Mouse (Mus musculus): ENCODE results near the gene Chst5. TPM values are rescaled to one million over a fixed set of nuclear protein-coding genes. Genes with fewer than 3 reads are reported as not detected.
A peak's percentile ranks its signal among the peaks of the same experiment; 100 is the strongest.

The Chst5 gene
- polyA plus RNA-seq, 1 experiment from 2014 or later: 0.97 TPM

DNA sequence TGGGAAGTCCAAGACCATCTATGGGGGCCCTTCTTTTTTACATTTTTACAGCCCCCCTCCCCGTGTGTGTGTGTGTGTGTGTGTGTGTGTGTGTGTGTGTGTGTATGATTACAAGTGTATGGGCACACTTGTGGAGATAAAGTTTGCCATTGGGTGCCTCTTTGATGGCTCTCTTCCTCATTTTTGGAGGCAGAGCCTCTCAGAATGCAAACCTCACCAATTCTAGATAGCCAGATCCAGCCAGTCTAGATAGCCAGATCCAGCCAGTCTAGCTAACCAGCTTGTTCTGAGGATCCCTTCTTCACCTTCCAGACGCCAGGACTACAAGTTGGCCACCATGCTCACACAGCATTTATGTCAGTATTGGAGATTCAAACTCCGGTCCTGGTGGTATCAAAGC, 39.0 kb downstream of the Chst5 start:
- no peaks in the 10 kb centered on the region for H3K9me3 ChIP-seq (ENCODE audit: control insufficient read depth, low read length)
- H3K4me2 ChIP-seq (replicated peaks; ENCODE audit: low read depth, low read length): no peak overlapping the region
- H3K4me1 ChIP-seq (ENCODE audit: control insufficient read depth, insufficient read depth, low read length): no peaks in the 10 kb centered on the region
- 88% methylated on average over 3 of the region's 3 CpGs for WGBS
- no peaks in the 10 kb centered on the region for H3K27me3 ChIP-seq (ENCODE audit: control insufficient read depth, insufficient read depth, low read length)
- H3K27ac ChIP-seq (ENCODE audit: low read depth, low read length): no peak overlapping the region
- H3K36me3 ChIP-seq (ENCODE audit: control insufficient read depth, insufficient read depth, low read length): no peaks in the 10 kb centered on the region; the same call in 1 of the 2 replicates
- H3K4me3 ChIP-seq (ENCODE audit: low read length): no peak overlapping the region
- H3K9ac ChIP-seq (ENCODE audit: low read depth, low read length): no peak overlapping the region
- no peak for ATAC-seq (ENCODE audit: low FRiP score, low TSS enrichment)

DNA sequence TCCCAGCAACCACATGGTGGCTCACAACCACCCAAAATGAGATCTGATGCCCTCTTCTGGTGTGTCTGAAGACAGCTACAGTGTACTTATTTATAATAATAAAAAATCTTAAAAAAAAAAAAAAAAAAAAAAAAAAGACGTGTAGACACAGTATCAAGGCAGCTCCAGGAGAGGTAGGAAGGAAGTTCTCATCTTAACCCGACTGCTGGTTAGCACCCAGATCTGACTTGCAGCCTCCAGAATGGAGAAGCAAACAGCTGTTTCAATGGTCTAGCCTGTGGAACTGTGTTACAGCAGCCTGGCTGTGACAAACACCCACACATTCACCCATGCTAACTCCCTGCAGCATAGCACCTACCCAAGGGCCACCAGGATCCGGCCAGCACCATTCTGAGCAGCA, 39.9 kb downstream of the Chst5 start:
- Histone ChIP-seq H3K9ac (ENCODE audit: low read depth, low read length) (no peak overlapping the region), H3K36me3 (ENCODE audit: control insufficient read depth, insufficient read depth, low read length) (no peaks in the 10 kb centered on the region; the same call in 1 of the 2 replicates), H3K9me3 (ENCODE audit: control insufficient read depth, low read length) (no peaks in the 10 kb centered on the region), H3K4me1 (ENCODE audit: control insufficient read depth, insufficient read depth, low read length) (no peaks in the 10 kb centered on the region), H3K27ac (ENCODE audit: low read depth, low read length) (no peak overlapping the region), H3K4me3 (ENCODE audit: low read length) (no peak overlapping the region), H3K27me3 (ENCODE audit: control insufficient read depth, insufficient read depth, low read length) (no peaks in the 10 kb centered on the region), H3K4me2 (replicated peaks; ENCODE audit: low read depth, low read length) (no peak overlapping the region)
- ATAC-seq (ENCODE audit: low FRiP score, low TSS enrichment): no peak
- WGBS: 87% methylated on average over 3 of the region's 3 CpGs

DNA sequence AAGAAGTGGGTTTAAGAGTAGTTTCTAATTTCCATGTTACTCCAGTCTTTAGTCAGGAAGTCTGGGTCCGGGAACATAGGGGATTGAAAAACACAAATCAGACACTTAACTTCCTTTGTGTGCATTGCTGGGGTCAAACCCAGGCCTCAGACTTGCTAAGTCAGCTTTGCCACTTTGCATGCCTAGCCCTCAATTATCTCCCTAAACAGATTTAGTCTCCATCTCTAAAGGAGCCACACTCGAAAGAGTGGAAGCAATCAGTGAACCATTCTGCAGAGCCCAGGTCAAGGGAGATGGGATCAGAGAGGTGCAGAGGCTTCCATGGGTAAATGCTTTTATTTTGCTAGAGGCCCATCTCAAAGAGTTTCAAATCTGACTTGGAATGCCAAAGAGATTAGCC, 41.6 kb downstream of the Chst5 start:
- H3K9ac ChIP-seq (ENCODE audit: low read depth, low read length): no peak overlapping the region
- no peaks in the 10 kb centered on the region for H3K27me3 ChIP-seq (ENCODE audit: control insufficient read depth, insufficient read depth, low read length)
- WGBS: 35% methylated on average over 2 of the region's 2 CpGs
- no peaks in the 10 kb centered on the region for H3K9me3 ChIP-seq (ENCODE audit: control insufficient read depth, low read length)
- H3K4me1 ChIP-seq (ENCODE audit: control insufficient read depth, insufficient read depth, low read length): no peaks in the 10 kb centered on the region
- H3K36me3 ChIP-seq (ENCODE audit: control insufficient read depth, insufficient read depth, low read length): no peaks in the 10 kb centered on the region; the same call in 1 of the 2 replicates
- H3K4me3 ChIP-seq (ENCODE audit: low read length): no peak overlapping the region
- no peak overlapping the region for H3K4me2 ChIP-seq (replicated peaks; ENCODE audit: low read depth, low read length)
- no peak for ATAC-seq (ENCODE audit: low FRiP score, low TSS enrichment)
- peak overlapping the region; percentile 24; the same call in 1 of the 2 replicates for H3K27ac ChIP-seq (ENCODE audit: low read depth, low read length)

DNA sequence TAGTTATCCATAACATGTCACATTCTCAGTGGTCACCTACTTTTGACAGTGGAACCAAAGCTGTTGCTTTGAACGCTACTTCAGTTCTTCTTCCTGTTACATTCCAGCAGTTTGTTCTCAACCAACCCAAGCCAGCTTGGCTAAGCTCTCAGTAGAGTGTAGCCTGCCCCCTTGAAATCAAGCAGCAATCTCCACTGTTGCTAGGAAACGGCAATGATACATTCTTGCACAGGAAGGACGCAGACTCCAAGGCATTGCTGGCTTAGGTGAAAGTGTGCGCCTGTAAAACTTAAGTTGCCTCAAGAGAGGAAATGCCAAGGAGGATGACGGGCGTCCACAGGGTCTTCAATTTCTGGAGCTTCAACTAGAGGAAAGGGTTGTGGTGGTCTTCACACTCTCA, 44.4 kb downstream of the Chst5 start:
- Histone ChIP-seq H3K36me3 (ENCODE audit: control insufficient read depth, insufficient read depth, low read length) (no peaks in the 10 kb centered on the region; the same call in 1 of the 2 replicates), H3K27ac (ENCODE audit: low read depth, low read length) (no peak overlapping the region), H3K4me3 (ENCODE audit: low read length) (no peak overlapping the region), H3K9ac (ENCODE audit: low read depth, low read length) (no peak overlapping the region), H3K4me2 (replicated peaks; ENCODE audit: low read depth, low read length) (no peak overlapping the region), H3K4me1 (ENCODE audit: control insufficient read depth, insufficient read depth, low read length) (no peaks in the 10 kb centered on the region), H3K27me3 (ENCODE audit: control insufficient read depth, insufficient read depth, low read length) (no peaks in the 10 kb centered on the region), H3K9me3 (ENCODE audit: control insufficient read depth, low read length) (no peaks in the 10 kb centered on the region)
- WGBS: 84% methylated on average over 6 of the region's 6 CpGs
- no peak for ATAC-seq (ENCODE audit: low FRiP score, low TSS enrichment)

DNA sequence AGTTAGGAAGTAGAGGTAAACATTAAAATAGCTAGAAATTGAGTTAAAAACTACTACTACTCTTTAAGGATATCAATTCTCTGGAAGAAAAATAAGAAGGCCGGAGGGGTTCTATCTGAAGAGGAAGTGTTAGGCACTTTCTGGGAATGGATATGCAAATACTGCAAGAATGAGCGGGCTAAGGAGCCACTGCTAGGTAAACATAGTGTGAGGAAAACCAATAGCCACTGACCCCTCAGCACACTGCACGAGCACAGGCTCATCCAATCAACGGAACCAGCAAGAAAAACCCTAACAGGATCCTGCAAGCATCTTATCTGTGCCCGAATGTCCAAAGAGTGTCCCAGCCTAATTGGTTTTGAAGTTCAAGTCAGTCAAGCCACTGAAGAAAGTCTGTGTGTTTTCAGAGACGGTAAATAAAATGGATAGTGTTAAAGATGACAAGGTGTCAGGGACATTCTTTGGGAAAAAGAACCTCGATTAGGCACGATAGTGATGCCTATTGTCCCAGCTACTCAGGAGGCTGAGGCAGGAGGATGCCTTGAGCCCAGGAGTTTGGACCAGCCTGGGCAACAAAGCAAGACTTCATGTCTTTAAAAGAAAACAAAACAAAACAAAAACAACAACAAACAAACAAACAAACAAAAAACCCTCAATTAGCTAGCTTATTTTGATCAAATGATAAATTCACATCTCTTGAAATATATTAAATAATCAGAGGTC, 45.0 kb downstream of the Chst5 start:
- Histone ChIP-seq H3K4me2 (replicated peaks; ENCODE audit: low read depth, low read length) (no peak overlapping the region), H3K9me3 (ENCODE audit: control insufficient read depth, low read length) (no peaks in the 10 kb centered on the region), H3K36me3 (ENCODE audit: control insufficient read depth, insufficient read depth, low read length) (no peaks in the 10 kb centered on the region; the same call in 1 of the 2 replicates), H3K4me1 (ENCODE audit: control insufficient read depth, insufficient read depth, low read length) (no peaks in the 10 kb centered on the region), H3K9ac (ENCODE audit: low read depth, low read length) (no peak overlapping the region), H3K27ac (ENCODE audit: low read depth, low read length) (no peak overlapping the region), H3K4me3 (ENCODE audit: low read length) (no peak overlapping the region), H3K27me3 (ENCODE audit: control insufficient read depth, insufficient read depth, low read length) (no peaks in the 10 kb centered on the region)
- ATAC-seq (ENCODE audit: low FRiP score, low TSS enrichment): no peak
- WGBS: 89% methylated on average over 8 of the region's 8 CpGs

DNA sequence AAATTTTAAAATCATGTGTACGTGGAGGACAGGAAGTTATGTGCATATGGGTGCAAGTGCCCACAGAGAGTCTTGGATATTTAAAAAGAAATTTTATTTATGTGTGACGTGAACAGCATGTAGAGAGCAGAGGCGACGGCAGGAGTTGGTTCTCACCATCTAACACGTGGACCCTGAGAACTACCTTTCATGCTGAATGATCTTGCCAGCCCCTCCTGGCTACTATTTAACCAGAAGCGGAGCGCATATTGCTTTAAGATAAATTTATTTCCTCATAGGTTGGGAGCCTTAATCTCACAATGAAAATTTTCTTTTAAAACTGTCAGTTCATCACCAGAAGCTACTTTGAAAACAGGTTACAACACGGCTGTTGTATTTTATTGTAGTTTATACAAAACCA, 45.6 kb downstream of the Chst5 start:
- Histone ChIP-seq H3K9ac (ENCODE audit: low read depth, low read length) (no peak overlapping the region), H3K4me2 (replicated peaks; ENCODE audit: low read depth, low read length) (no peak overlapping the region), H3K4me1 (ENCODE audit: control insufficient read depth, insufficient read depth, low read length) (no peaks in the 10 kb centered on the region), H3K27ac (ENCODE audit: low read depth, low read length) (no peak overlapping the region), H3K9me3 (ENCODE audit: control insufficient read depth, low read length) (no peaks in the 10 kb centered on the region), H3K27me3 (ENCODE audit: control insufficient read depth, insufficient read depth, low read length) (no peaks in the 10 kb centered on the region), H3K36me3 (ENCODE audit: control insufficient read depth, insufficient read depth, low read length) (no peaks in the 10 kb centered on the region; the same call in 1 of the 2 replicates), H3K4me3 (ENCODE audit: low read length) (no peak overlapping the region)
- 80% methylated on average over 8 of the region's 8 CpGs for WGBS
- ATAC-seq (ENCODE audit: low FRiP score, low TSS enrichment): no peak

DNA sequence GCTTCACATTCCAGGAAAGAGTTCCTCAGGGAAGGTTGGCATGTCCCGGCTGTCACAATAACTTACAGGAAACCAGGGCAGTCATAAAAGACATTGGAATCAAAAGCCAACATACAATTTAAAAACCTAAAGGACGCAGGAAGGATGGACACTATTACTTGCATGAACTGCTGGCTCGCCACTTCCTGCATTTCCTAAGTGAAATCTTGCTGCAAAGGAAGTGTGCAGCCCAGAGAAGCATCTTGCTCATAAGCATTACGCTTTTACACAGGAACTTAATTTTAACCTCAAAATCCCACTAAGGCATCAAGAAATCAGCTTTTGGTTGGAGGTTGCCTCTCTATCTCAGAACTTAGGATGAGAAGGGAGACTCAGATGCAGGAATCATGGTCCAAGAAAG, 47.0 kb downstream of the Chst5 start:
- 82% methylated on average over 4 of the region's 4 CpGs for whole genome bisulfite sequencing
- no peak overlapping the region for H3K4me3 ChIP-seq (ENCODE audit: low read length)
- no peaks in the 10 kb centered on the region for H3K4me1 ChIP-seq (ENCODE audit: control insufficient read depth, insufficient read depth, low read length)
- H3K27me3 ChIP-seq (ENCODE audit: control insufficient read depth, insufficient read depth, low read length): no peaks in the 10 kb centered on the region
- H3K36me3 ChIP-seq (ENCODE audit: control insufficient read depth, insufficient read depth, low read length): no peaks in the 10 kb centered on the region; the same call in 1 of the 2 replicates
- no peaks in the 10 kb centered on the region for H3K9me3 ChIP-seq (ENCODE audit: control insufficient read depth, low read length)
- H3K27ac ChIP-seq (ENCODE audit: low read depth, low read length): no peak overlapping the region
- H3K9ac ChIP-seq (ENCODE audit: low read depth, low read length): no peak overlapping the region
- no peak overlapping the region for H3K4me2 ChIP-seq (replicated peaks; ENCODE audit: low read depth, low read length)
- no peak for ATAC-seq (ENCODE audit: low FRiP score, low TSS enrichment)

DNA sequence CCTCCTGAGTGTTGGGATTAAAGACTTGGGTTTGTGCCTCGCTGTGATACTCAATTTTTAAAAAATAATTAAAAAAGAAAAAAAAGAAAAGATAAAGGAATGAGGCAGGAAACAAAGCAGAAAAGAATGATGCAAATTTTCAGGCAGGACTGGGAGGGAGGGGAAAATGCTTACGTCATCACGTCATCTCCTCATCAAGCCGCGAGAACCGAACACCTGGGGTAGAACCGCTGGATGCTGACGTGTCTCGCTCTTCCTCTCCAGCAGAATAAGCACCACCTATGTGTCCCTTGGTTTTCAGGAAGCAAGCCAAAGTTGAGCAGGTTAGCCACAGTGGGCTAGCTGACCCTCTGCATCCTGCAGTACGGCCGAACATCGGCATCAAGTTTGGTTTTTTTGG, 54.3 kb downstream of the Chst5 start:
- H3K4me3 ChIP-seq (ENCODE audit: low read length): no peak overlapping the region
- WGBS: 90% methylated on average over 12 of the region's 12 CpGs
- no peak overlapping the region for H3K9ac ChIP-seq (ENCODE audit: low read depth, low read length)
- H3K36me3 ChIP-seq (ENCODE audit: control insufficient read depth, insufficient read depth, low read length): no peaks in the 10 kb centered on the region; the same call in 1 of the 2 replicates
- ATAC-seq (ENCODE audit: low FRiP score, low TSS enrichment): no peak
- no peak overlapping the region for H3K4me2 ChIP-seq (replicated peaks; ENCODE audit: low read depth, low read length)
- no peaks in the 10 kb centered on the region for H3K9me3 ChIP-seq (ENCODE audit: control insufficient read depth, low read length)
- 0 out of 2 replicates have a peak, but pooled peaks cover 5% of the 10 kb centered on the region for H3K4me1 ChIP-seq (ENCODE audit: control insufficient read depth, insufficient read depth, low read length)
- H3K27me3 ChIP-seq (ENCODE audit: control insufficient read depth, insufficient read depth, low read length): no peaks in the 10 kb centered on the region
- H3K27ac ChIP-seq (ENCODE audit: low read depth, low read length): no peak overlapping the region

DNA sequence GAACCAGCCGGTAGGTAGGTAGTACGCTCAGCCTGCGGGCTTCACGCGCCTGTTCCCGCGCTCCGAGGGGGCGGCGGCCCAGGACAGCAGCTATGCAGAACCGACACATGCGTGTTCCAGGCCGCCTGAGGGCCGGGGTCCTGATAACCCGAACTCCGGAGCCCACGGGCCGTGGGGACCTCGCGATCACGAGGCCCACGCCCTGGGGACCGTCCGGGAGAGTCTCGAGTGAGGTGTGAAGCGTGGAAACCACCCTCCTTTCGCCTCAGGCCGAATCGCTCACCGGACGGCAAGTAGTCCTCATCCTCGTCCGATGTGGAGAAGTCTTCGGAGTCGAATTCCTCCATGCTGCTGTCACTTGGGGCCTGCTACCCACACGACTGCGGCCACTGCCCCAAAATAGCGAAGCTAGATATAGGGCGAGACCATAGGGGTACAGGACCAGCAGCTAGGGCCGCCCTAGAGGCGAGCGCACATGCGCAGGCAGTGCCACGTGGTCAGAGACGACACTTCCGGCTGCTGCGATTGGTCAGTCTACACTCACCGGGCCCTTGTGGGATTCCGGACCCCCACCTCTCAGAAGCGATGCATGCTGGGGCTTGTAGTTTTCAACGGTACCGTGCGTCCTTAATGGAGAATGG, 56.3 kb downstream of the Chst5 start, which contains the start of gene Cfdp1:
Cfdp1 (minus strand) TSS at position 431 of the 641 bp plus-strand sequence.
- peak; percentile 100 for ATAC-seq (ENCODE audit: low FRiP score, low TSS enrichment)
- Histone ChIP-seq H3K9ac (ENCODE audit: low read depth, low read length) (peak within 1 kb of the TSS; percentile 82), H3K4me2 (replicated peaks; ENCODE audit: low read depth, low read length) (peak within 1 kb of the TSS; percentile 75), H3K4me3 (ENCODE audit: low read length) (peak within 1 kb of the TSS; percentile 95), H3K27ac (ENCODE audit: low read depth, low read length) (peak within 1 kb of the TSS; percentile 7; the same call in 1 of the 2 replicates), H3K4me1 (ENCODE audit: control insufficient read depth, insufficient read depth, low read length) (0 out of 2 replicates have a peak, but pooled peaks cover 5% of the 10 kb centered on the region), H3K27me3 (ENCODE audit: control insufficient read depth, insufficient read depth, low read length) (no peaks in the 10 kb centered on the region), H3K36me3 (ENCODE audit: control insufficient read depth, insufficient read depth, low read length) (no peaks in the 10 kb centered on the region; the same call in 1 of the 2 replicates), H3K9me3 (ENCODE audit: control insufficient read depth, low read length) (no peaks in the 10 kb centered on the region)
- WGBS: under 1% methylated on average over 53 of the region's 53 CpGs
